Mouse (Mus musculus): ENCODE measurements around the gene Gabarapl1.

GRCm38 (mm10) chr6:129559641-129560027 is 26.7 kb downstream of the Gabarapl1 start:
- TF ChIP-seq JUN (IDR thresholded peaks at IDR 0.05; ENCODE audit: insufficient read depth, low read depth, low read length) (no peak), MAFK (IDR thresholded peaks at IDR 0.05; ENCODE audit: insufficient replicate concordance, low read length) (no peak), CTCF (conservative IDR thresholded peaks at IDR 0.05 in 1 of 2, IDR thresholded peaks at IDR 0.05 in 1 of 2; ENCODE audit: low read depth in 2 of 2, low read length in 2 of 2) (no peak), POLR2A (IDR thresholded peaks at IDR 0.05; ENCODE audit: low read depth, low read length) (no peak), UBTF (IDR thresholded peaks at IDR 0.05; ENCODE audit: low read depth, low read length) (no peak), MXI1 (IDR thresholded peaks at IDR 0.05; ENCODE audit: low read depth, low read length) (no peak)

Measured in CH12.LX (cell line).